Mouse (Mus musculus) brain, embryonic 14.5 days (tissue): ENCODE data around the gene Gtf2f2. TPM values are rescaled to one million over a fixed set of nuclear protein-coding genes. Genes with fewer than 3 reads are reported as not detected.

Experiments used
- DNase-seq: peaks from one replicate; pipeline ENCODE4 v3.0.0-alpha.2; 2011; ENCODE audit warnings: low read depth
- CTCF ChIP-seq: fragments of 200-500 bp; IDR thresholded peaks from 2 replicates; pipeline ENCODE4 v1.5.1; 2012; ENCODE audit warnings: inconsistent platforms, mild to moderate bottlenecking, moderate library complexity, borderline replicate concordance; ENCODE audit not compliant: insufficient read depth, insufficient read length; ENCODE audit errors: extremely low read depth
- POLR2A ChIP-seq: fragments of 200-500 bp; IDR thresholded peaks from 2 replicates; pipeline ENCODE4 v1.6.1; 2012; ENCODE audit warnings: mild to moderate bottlenecking, inconsistent platforms, borderline replicate concordance; ENCODE audit not compliant: poor library complexity, insufficient read depth, insufficient read length, severe bottlenecking; ENCODE audit errors: extremely low read depth
- polyA plus RNA-seq: library from polyadenylated mRNA; depleted of rRNA; stranded (reverse); fragments of >200 nt; gene quantifications from 2 replicates; pipeline ENCODE4 v1.2.3, GENCODE M21; 2012

Gtf2f2 gene
- polyA plus RNA-seq, 1 experiment: 22.6 TPM

DNA sequence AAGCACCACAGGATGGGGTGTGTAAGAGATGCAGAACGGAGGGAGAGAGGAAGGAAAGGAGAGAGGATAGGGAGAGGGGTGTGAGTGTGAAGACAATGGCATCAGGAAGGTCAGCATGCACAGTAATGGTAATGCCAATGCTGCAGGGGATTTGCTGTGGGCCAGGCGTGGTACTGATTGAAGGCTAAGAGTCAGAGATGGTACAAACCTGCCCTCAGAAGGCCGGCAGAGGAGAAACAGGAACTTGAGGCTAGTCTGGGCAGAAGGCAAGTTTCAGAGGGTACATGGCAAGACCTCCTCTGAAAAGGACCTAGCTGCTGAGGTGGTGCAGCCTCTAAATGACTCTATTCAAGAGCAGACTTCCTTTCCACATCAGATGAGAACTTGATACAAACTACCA lies 105.7 kb downstream of the Gtf2f2 start:
- TF ChIP-seq CTCF (no peak), POLR2A (no peak)
- no peak for DNase-seq

DNA sequence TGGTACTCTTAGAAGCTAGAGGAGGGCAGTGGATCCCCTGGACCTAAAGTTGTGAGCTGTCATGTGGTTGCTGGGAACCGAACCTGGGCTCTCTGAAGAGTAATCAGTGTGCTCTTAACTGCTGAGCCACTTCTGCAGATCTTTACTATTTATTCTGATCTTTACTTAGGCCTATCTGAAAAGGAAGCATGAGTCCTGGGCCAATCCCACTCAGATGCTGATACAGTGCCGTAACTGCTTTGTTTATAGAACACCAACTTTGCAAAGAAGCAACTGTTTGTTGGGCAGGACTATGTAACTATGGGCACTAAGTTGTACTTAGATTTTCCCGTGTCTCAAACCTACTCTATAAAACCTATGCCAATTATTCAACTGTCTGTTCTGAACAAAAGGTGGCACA lies 107.5 kb downstream of the Gtf2f2 start:
- TF ChIP-seq CTCF: no peak
- no peak for TF ChIP-seq POLR2A
- DNase-seq: no peak

DNA sequence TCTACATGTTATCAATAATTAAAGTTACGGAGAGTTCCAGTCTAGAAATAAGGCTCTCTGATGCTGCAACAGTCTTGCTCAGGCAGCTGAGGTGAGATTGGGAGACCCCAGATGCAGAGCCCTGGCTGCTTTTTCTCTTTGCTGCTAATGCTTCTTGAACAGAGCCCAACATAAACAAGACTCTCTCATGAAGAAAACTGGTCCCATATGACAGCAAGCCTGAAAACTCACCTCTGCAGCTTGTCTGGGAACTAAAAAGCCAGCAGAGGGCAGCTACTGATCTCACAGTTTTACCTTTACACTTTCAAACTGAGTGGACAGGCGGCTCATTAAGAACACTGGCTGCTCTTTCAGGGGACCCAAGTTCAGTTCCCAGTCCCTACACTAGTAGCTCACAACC lies 108.7 kb downstream of the Gtf2f2 start:
- no peak for DNase-seq
- TF ChIP-seq CTCF (no peak), POLR2A (no peak)

DNA sequence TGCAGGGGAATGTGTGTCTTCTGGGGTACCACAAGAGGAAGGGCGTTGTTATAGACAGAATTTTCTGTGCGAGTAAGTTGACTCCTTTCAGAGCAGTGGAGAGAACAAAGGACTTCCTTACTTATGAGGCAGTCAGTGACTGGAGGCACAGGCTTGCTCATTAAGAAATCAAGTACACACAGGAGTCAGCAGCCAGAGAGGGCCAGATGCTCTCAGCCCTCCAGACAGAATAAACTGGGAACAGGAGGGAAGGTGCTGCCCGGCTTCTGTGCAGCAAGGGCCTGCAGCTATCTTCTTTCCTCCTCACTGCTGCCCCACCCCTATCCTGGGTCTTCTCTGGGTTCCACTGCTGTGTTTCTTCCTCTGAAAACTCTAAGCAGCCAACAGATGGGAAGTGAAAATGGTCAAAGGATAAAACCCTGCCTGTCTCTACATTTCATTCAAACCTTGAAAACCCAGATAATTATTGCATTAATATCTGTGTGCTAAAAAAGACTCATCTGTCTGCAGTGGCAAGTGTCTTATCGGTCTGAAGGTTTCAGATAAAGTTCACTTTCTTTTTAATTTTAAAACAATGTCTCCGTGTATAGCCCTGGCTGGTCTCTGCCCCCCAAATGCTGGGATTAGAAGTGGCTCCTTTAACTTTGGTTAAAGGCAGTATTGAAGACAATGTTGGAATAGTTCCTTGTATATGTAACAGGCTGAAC lies 109.7 kb downstream of the Gtf2f2 start:
- TF ChIP-seq POLR2A (no peak), CTCF (no peak)
- DNase-seq: peak; percentile 85

DNA sequence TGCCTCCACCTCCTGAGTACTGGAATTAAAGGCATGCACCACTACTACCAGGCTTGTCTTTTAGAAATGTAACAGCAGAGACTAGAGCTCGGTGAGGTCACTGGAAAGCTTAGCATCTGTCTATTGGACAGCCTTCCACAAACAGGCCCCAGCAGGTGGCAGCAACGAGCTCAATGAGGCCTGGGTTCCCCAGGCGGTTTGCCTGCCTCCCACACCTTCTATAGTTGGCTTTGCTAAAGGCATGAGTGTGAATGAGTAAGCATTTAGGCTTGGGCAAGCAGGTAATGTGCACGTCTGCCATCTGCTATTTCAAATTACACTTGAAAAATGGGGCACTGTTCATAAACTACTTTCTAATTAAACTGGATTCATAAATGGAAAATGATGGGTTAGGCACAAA lies 111.1 kb downstream of the Gtf2f2 start:
- peak; percentile 90 for DNase-seq
- TF ChIP-seq POLR2A: no peak
- TF ChIP-seq CTCF: peak; percentile 83

DNA sequence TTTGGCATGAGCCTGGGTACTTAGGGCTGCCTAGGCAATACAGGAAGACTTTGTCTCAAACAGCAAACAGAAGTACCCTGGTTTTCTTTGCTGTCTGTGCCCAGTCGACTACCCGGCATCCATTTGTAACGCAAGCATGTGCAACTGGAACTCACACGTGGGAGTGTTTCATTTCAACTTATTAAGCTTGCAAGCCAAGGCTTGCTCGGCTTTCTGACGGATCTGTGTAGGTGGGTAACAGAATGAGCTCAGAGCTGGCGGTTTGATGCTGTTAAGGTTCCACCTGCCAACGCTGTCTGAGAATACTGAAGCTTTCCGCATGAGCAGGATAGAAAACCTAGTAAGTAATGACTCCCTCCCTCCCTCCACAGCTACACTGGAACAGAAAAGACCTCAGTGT lies 118.5 kb downstream of the Gtf2f2 start:
- peak; percentile 49 for DNase-seq
- no peak for TF ChIP-seq CTCF
- TF ChIP-seq POLR2A: no peak

DNA sequence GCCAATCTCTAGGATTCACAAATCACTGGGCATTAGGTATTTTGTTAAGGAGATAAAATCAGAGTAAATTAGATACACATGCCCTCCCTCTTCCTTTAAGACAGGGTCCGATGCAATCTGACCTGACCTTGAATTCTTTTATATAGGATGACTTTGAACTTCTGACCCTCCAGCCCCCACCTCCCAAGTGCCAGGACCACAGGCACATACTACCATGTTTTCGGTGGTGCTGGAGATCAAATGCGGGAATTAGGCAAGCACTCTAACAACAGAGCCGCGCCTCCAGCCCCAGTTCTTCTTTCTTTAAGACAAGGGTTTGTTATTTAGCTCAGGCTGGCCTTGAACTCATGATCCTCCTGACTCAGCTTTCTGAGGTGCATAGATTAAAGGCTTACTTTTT lies 126.8 kb downstream of the Gtf2f2 start:
- DNase-seq: no peak
- TF ChIP-seq CTCF: no peak
- TF ChIP-seq POLR2A: no peak

DNA sequence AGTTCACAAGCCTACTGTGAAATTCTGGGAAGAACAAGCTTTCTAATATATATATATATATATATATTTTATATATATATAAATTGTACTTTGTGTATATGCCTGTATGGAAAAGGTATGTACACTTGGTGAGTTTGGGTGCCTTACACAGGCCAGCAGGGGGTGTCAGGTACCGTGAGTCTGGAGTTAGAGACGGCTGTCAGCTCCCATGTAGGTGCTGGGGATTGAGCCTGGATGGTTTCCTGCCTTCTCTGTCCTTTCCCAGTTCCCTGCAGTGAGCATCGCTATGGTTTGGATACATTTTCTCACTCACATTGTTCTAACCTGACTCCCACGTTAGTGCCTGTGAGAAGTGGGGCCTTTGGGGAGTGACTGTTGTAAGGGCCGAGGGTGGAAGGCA lies 127.3 kb downstream of the Gtf2f2 start:
- TF ChIP-seq CTCF: no peak
- TF ChIP-seq POLR2A: no peak

DNA sequence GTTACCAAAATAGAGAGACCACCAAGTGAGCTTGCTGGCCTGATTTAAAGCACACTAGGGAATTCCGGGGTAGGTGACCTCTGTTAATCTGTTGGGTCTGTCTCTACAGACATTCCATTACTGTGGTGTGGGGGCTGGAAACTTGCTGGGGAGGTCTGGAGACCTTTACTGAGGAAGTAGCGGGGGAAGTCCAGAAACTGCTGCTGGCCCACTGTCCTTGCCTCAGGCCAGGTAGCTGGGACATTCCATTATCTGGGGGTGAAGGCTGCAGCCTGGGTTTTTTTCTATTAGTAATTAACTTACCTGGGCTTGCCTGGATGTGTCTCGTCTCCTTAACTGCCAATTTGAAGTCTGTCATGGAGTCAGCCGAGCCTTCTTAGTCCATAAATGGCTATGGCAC lies 128.8 kb downstream of the Gtf2f2 start:
- DNase-seq: no peak
- no peak for TF ChIP-seq POLR2A
- no peak for TF ChIP-seq CTCF

More for the DNA sequence above, 127.3 kb downstream of the Gtf2f2 start:
- DNase-seq: no peak

DNA sequence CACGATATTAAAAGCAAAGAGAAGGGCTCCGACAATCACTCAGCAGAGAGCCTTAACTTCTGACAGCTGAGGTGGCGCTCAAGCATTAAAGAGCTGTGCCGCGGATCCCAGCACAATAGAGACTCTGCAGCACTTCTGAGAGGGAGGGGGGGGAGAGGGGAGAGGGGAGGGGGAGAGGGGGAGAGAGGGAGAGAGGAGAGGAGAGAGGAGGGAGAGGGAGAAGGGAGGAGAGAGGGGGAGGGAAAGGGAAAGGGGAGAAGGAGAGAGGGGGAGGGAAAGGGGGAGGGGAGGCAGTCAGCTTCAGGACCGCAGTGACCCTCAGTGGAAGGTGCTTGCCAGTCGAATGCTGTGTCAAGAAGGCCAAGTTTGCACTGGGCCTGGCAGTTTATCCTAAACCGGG lies 131.7 kb downstream of the Gtf2f2 start:
- DNase-seq: peak; percentile 79
- no peak for TF ChIP-seq POLR2A
- no peak for TF ChIP-seq CTCF

DNA sequence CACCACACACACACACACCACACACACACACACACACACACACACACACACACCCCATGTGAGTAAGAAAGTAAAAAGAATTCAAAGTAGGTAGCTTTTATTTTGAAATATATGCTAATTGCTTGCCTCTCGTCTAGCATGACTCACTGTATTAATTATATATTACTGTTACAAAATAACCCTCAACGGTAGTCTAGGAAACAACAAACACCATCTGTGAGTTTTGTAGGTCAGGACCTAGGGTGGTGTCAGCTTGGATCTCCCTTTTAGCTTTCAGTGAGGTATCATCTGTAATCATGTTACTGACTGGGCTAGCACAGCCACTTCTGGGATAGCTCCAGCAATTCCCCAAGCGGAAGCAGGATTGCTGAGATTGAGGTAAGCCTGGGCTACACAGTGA lies 133.4 kb downstream of the Gtf2f2 start:
- no peak for TF ChIP-seq CTCF
- TF ChIP-seq POLR2A: no peak
- no peak for DNase-seq

DNA sequence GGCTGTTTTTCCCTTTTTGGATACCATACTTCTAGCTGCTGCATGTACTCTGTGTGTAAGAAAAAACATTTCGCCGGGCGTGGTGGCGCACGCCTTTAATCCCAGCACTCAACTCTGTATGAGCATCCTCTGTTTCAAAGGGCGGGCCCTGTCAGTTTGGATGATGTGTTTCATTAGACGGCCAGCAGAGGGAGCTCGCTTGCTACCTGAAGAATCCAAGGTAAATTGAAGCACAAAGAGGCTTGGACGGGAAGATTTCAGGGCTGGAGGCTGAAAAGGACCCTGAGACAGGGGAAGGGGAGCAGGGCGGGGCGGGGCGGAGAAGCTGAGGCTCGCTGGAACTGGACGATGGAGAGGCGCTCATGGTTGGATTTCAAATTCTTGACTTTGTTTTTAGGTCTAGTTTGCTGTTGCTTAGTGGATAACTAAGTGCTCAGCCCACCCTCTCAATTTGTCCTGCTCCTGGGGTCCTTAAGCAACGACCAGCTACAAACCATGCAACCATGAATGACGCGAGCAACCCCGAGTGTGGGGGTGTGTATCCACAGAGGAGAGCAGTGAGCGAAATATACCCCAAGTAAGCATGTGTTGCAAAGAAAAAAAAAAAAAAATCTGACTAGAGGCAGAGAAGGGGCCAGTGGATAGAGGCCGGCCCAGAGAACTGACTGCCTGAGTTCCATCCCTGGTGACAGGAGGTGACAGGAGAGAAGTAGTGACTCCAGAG lies 134.2 kb downstream of the Gtf2f2 start:
- DNase-seq: peak; percentile 95
- TF ChIP-seq POLR2A: no peak
- peak; percentile 88 for TF ChIP-seq CTCF

DNA sequence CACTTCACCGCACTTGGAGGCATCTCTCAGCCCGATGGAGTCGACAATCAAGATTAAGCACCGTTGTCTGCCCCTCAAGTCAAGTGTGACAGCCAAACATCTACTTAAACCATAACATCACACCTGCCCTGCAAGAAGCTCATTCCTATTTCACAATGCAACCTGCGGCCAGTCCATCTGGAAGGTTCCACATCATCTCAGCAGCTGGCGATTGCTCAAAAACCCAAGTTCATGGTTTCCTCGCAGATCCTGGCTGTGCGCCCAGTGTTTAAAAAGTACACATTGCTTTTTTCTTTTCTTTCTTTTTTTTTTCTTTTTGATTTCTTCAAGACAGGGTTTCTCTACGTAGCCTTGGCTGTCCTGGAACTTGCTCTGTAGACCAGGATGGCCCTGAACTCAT lies 137.1 kb downstream of the Gtf2f2 start:
- no peak for DNase-seq
- no peak for TF ChIP-seq POLR2A
- no peak for TF ChIP-seq CTCF

DNA sequence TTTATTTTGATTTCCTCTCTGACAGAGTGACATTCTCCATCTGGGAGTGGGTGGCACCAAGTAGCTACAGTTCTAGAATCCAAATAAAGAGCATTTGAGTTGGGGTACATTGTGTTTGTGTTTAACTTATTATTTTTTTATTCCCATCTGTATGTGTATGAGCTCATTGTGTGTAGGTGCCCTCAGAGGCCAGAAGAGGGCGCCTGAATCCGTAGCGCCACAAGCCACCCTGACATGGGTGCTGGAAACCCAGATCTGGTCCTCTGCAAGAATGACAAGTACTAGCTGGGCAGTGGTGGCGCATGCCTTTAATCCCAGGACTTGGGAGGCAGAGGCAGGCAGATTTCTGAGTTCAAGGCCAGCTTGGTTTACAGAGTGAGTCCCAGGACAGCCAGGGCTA lies 138.9 kb downstream of the Gtf2f2 start:
- DNase-seq: no peak
- TF ChIP-seq CTCF (peak; percentile 6; the same call in 1 of the 2 replicates), POLR2A (no peak)
